Mouse (Mus musculus): ENCODE measurements at regions not wholly inside any gene's neighbourhood (a gene's known extent, or its start where the extent isn't known, plus 50 kb on each side); places are given as distances from the start of the nearest gene placed in this dataset.

DNA sequence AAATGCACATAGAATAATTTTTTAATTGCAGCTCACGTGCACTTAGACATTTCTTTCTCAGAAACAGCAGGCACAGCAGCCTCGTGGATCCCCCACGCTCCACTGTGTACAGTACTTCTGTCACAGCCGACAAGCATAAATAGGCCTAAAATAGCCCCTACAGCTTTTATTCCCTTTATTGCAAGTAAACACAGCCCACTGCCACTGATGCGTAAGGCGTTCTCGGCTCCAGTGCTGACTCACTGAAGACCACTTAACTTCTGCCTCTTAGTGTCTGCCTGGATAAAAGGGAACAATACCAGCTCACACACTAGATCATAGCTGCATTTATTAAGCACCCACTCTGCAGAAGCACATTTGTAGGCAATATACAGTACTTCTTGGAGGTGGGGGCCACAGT, 60.5 kb upstream of the Actbl2 start:
- ATAC-seq (replicated peaks in 1 of 2; ENCODE audit: insufficient read depth in 1 of 2, low FRiP score in 2 of 2, low TSS enrichment in 1 of 2, low read depth in 1 of 2, poor library complexity in 2 of 2, severe bottlenecking in 2 of 2) = no peak

DNA sequence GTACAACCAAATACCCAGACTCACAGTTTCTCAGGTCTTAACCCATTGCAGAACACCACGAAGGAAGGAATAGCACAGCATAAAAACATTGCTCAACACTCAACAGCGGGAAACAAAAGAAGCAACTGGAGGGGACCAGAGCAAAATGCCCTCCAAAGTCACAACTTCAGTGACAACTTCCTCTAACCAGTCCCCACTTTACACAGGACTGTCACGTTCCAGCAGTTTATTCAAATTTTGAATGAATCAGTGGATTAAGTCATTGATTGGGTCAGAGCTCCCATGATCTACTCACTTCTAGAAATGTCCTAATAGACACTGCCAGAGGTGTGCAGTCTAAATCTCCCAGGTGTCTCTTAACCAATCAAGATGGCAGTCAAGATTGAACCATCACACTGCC, 53.3 kb upstream of the Actbl2 start:
- ATAC-seq (replicated peaks in 1 of 2; ENCODE audit: insufficient read depth in 1 of 2, low FRiP score in 2 of 2, low TSS enrichment in 1 of 2, low read depth in 1 of 2, poor library complexity in 2 of 2, severe bottlenecking in 2 of 2) = no peak

DNA sequence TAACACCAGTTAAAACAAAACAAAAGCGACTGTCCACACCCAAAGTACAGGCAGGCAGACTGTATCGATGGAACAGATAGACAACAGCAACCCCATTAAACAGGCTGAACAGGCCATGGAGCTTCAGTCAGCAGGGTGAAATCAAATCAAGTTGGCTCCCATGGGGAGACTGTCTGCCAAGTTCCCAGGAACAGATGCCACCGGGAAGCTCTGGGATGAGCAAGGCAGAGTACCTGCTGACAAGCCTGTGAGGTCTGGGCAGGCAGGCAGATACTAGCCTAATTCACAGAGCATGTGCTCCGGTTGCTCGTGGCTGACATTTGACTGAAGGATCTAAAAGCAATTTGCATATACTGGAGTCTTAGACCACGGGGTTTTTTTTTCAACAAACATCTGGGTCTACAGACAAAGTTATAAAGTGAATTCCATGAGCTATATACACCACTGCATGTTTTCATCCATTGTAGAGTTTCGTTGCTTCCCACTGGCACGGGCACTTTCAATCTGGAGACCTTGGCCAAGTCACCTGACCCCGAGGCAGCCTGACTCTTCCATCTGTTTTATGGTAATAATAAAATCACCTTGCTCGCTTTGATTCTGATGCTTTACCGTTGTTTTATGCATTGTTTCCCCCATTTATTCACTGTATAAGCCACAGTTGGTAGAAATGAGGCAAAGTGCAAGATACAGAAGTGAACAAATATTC, 50.1 kb upstream of the Actbl2 start:
- no peak for ATAC-seq (replicated peaks in 1 of 2; ENCODE audit: insufficient read depth in 1 of 2, low FRiP score in 2 of 2, low TSS enrichment in 1 of 2, low read depth in 1 of 2, poor library complexity in 2 of 2, severe bottlenecking in 2 of 2)

Data from hematopoietic stem cell, adult 5-6 weeks (primary cell).